Mouse (Mus musculus): Measurements from ENCODE around the gene Cdc16. TPM values are rescaled to one million over a fixed set of nuclear protein-coding genes. Genes with fewer than 3 reads are reported as not detected.
"Not testable (repeated sequence)": the region's sequence is repeated elsewhere in the genome, so short reads cannot be mapped to it uniquely, and the experiment has no call there.

Cdc16 gene
- polyA plus RNA-seq, 1 experiment from 2014 or later: 40.8 TPM

DNA sequence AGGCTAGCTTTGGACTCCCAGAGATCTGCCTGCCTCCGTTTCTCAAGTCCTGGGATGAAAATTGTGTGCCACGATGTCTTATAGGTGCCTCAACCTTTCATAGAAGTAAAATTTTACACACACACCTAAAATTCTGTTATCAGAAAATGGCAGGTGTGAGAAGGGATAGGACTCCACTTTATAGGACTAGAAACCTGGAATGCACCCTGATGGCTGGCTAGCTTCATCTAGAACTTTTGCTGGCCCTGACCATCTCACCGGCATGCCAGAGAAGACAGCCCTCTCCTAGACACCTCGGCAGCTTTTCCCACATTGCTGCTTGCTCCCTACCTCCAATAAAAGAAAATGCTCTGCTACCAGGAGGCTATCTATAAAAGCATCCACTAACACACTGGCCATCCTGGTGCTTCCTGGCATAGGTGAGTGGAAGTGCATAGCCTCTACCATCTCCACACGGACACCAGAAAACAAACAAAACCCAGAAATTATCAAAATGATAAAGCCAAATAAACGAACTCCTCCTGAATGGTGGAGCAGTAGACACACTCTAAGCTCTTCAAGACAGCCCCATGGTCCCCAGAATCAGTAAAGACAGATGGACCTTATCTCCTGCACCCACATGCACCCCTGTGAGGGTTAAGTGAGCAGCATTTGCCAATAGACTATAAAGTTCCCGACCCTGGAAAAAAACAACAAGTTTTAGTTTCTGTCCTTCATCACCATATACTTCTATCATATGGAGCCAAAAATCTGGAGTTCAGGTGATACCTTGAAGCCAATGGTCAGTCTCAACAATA is 16.5 kb upstream of the Cdc16 start:
- no peak for TF ChIP-seq CTCF (IDR thresholded peaks at IDR 0.05; ENCODE audit: low read depth)
- no peaks in the 10 kb centered on the region for H3K9me3 ChIP-seq (ENCODE audit: control insufficient read depth)
- no peak overlapping the region for H3K4me3 ChIP-seq (ENCODE audit: low read depth, low read length)
- WGBS: 71% methylated on average over 7 of the region's 7 CpGs
- H3K9ac ChIP-seq (ENCODE audit: low read depth, low read length): no peak overlapping the region
- ATAC-seq: no peak
- no peaks in the 10 kb centered on the region for H3K36me3 ChIP-seq (ENCODE audit: control insufficient read depth, insufficient read depth)
- no peaks in the 10 kb centered on the region for H3K27me3 ChIP-seq (replicated peaks; ENCODE audit: control insufficient read depth, insufficient read depth, low read length)
- H3K4me1 ChIP-seq (replicated peaks; ENCODE audit: control insufficient read depth, insufficient read depth, low read length): no peaks in the 10 kb centered on the region
- no peak overlapping the region for H3K27ac ChIP-seq (ENCODE audit: low read depth, low read length)
- no peak overlapping the region for H3K4me2 ChIP-seq (replicated peaks; ENCODE audit: low read depth)

DNA sequence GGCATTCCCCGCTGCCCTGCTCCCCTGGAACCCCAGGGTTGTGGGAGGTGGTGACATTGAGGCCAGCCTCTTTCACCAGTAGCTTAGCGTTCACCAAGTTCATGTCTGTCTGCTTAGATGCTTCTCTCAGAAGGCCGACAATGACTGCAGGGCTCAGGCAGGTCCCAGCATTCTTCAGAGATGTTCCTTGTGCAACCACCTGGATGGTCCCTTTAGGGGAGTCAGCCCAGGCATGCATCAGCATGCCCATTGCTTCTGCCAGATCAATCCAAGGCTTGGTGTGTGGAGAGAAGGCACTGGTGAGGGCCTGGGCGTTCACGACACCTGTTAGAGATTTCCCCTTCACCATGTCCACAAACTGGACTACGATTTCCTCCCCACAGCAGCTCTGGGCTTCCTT is 11.3 kb upstream of the Cdc16 start:
- not testable (repeated sequence) for H3K9ac ChIP-seq (ENCODE audit: low read depth, low read length); H3K4me1 ChIP-seq (replicated peaks; ENCODE audit: control insufficient read depth, insufficient read depth, low read length); H3K4me3 ChIP-seq (ENCODE audit: low read depth, low read length); H3K27ac ChIP-seq (ENCODE audit: low read depth, low read length); H3K4me2 ChIP-seq (replicated peaks; ENCODE audit: low read depth); H3K9me3 ChIP-seq (ENCODE audit: control insufficient read depth); H3K27me3 ChIP-seq (replicated peaks; ENCODE audit: control insufficient read depth, insufficient read depth, low read length); H3K36me3 ChIP-seq (ENCODE audit: control insufficient read depth, insufficient read depth); ATAC-seq
- WGBS: 87% methylated on average over 5 of the region's 6 CpGs

DNA sequence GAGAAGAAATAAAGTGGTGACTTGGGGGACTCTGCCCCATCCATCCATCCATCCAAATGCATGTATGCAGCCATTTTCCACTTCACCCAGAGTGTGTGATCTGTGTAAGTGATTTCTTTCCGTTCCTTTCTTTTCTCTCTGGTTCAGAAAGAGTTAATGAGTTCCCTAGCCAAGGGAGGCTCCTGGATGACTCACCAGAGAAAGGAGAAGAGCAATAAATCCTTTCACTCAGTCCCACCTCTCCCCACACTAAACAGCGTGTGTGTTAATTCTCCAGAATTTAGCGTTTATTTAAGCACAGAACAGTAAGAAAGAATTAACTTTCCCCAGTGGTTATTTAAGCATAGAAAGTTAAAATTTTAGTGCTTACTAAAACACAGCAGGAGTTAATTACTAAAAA is 9.8 kb upstream of the Cdc16 start:
- H3K36me3 ChIP-seq (ENCODE audit: control insufficient read depth, insufficient read depth): no peaks in the 10 kb centered on the region
- H3K9ac ChIP-seq (ENCODE audit: low read depth, low read length): 0 out of 2 replicates have a peak overlapping the region, but pooled peaks have one; percentile 3
- peak; percentile 49; the same call in 1 of the 2 replicates for ATAC-seq
- WGBS: 6% methylated on average over 3 of the region's 3 CpGs
- H3K4me2 ChIP-seq (replicated peaks; ENCODE audit: low read depth): no peak overlapping the region
- no peak overlapping the region for H3K4me3 ChIP-seq (ENCODE audit: low read depth, low read length)
- no peaks in the 10 kb centered on the region for H3K9me3 ChIP-seq (ENCODE audit: control insufficient read depth)
- no peaks in the 10 kb centered on the region for H3K4me1 ChIP-seq (replicated peaks; ENCODE audit: control insufficient read depth, insufficient read depth, low read length)
- no peak overlapping the region for H3K27ac ChIP-seq (ENCODE audit: low read depth, low read length)
- H3K27me3 ChIP-seq (replicated peaks; ENCODE audit: control insufficient read depth, insufficient read depth, low read length): no peaks in the 10 kb centered on the region
- no peak for TF ChIP-seq CTCF (IDR thresholded peaks at IDR 0.05; ENCODE audit: low read depth)

DNA sequence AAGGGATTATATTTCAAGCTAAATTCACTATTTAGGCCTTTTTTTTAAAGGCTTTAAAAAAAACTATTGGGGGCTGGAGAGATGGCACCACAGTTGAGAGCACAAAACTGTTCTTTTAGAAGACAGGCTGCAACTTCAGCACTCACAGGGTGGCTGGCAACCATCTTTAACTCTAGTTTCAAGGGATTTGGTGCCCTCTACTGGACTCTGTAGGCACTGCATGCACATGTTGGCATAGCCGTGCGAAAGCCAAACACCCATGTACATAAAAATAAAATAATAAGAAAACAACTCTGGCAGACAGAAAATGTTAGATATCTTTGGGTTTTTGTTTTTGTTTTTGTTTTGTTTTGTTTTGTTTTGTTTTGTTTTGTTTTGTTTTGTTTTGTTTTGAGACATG is 3.8 kb upstream of the Cdc16 start:
- no peak overlapping the region for H3K27ac ChIP-seq (ENCODE audit: low read depth, low read length)
- no peak overlapping the region for H3K9ac ChIP-seq (ENCODE audit: low read depth, low read length)
- H3K36me3 ChIP-seq (ENCODE audit: control insufficient read depth, insufficient read depth): no peaks in the 10 kb centered on the region
- no peaks in the 10 kb centered on the region for H3K9me3 ChIP-seq (ENCODE audit: control insufficient read depth)
- H3K4me3 ChIP-seq (ENCODE audit: low read depth, low read length): no peak overlapping the region
- no peak overlapping the region for H3K4me2 ChIP-seq (replicated peaks; ENCODE audit: low read depth)
- WGBS: 29% methylated on average over 2 of the region's 2 CpGs
- H3K27me3 ChIP-seq (replicated peaks; ENCODE audit: control insufficient read depth, insufficient read depth, low read length): no peaks in the 10 kb centered on the region
- no peaks in the 10 kb centered on the region; the same call in 1 of the 2 replicates for H3K4me1 ChIP-seq (replicated peaks; ENCODE audit: control insufficient read depth, insufficient read depth, low read length)
- no peak for ATAC-seq
- peak; percentile 83 for TF ChIP-seq CTCF (IDR thresholded peaks at IDR 0.05; ENCODE audit: low read depth)

DNA sequence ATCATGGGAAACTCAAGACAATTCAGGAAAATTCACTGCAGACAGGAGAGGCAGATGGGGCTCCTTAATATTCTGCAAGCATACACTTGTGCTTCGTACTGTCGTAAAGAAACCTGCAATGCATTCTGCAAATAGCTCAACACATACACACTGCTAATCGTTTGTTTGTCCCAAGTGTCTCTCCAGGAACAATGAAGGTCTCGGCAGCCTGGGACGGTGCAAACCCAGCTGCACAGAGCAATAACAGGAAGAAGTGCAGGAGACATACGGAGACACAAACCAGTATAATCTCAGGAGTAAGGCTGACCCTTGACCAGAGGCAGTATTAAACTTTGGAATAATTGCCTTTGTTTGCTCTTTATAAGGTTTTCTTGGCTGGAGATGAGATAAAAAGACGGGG is 996 bp upstream of the Cdc16 start:
- Histone ChIP-seq H3K4me3 (ENCODE audit: low read depth, low read length) (no peak overlapping the region), H3K27me3 (replicated peaks; ENCODE audit: control insufficient read depth, insufficient read depth, low read length) (no peaks in the 10 kb centered on the region), H3K9me3 (ENCODE audit: control insufficient read depth) (no peaks in the 10 kb centered on the region), H3K9ac (ENCODE audit: low read depth, low read length) (no peak overlapping the region), H3K27ac (ENCODE audit: low read depth, low read length) (no peak overlapping the region), H3K4me1 (replicated peaks; ENCODE audit: control insufficient read depth, insufficient read depth, low read length) (no peaks in the 10 kb centered on the region; the same call in 1 of the 2 replicates), H3K4me2 (replicated peaks; ENCODE audit: low read depth) (peak overlapping the region; percentile 69), H3K36me3 (ENCODE audit: control insufficient read depth, insufficient read depth) (peaks cover 9% of the 10 kb centered on the region)
- no peak for TF ChIP-seq CTCF (IDR thresholded peaks at IDR 0.05; ENCODE audit: low read depth)
- 32% methylated on average over 7 of the region's 7 CpGs for WGBS
- ATAC-seq: peak; percentile 20; the same call in 1 of the 2 replicates

DNA sequence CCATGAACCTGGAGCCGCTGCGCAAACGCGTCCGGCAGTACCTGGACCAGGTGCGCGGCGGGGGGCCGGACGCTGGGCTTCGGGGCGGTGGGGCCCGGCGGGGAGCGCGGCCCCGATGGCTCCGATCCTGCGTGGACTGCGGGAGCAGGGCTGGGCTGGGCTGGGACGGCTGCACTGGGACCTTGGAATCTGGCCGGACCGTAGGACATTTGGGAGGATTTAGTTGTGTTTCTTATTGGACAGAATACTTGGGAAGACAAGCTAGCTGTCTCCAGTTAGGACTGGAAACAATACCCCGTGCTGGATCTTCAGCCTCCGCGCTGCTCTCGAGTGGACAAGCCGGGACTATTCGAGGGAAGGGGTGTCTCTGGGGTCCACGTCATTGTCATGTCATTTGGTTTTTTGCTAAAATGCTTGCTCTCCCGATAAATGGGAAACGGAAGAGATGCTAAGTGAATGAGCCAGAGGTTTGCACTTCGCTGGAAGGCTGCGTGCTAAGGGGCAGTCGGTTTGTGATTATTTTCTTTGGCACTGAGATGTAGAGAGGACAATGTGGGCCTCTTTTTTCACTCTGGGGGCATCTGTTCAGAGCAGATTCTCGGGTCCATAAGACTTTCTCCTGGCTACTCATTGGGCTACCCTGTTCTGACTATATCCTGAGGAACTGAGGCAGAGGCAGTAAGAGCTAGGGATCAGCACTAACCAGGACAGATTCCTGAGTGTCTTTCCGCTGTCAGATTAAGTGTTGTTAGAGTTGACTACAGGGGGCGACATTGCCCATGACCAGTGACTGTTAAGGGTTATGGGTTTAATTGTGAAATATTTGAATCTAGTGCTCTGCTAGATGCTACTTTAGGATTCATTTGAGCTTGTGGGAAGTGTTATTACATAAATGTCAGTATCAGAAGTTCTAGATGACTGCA is 590 bp downstream of the Cdc16 start:
- H3K4me3 ChIP-seq (ENCODE audit: low read depth, low read length): peak overlapping the region; percentile 96
- H3K9ac ChIP-seq (ENCODE audit: low read depth, low read length): peak overlapping the region; percentile 90
- H3K4me2 ChIP-seq (replicated peaks; ENCODE audit: low read depth): peak overlapping the region; percentile 69
- no peaks in the 10 kb centered on the region for H3K9me3 ChIP-seq (ENCODE audit: control insufficient read depth)
- ATAC-seq: peak; percentile 64
- WGBS: under 1% methylated on average over 38 of the region's 38 CpGs
- peak; percentile 82 for TF ChIP-seq CTCF (IDR thresholded peaks at IDR 0.05; ENCODE audit: low read depth)
- H3K36me3 ChIP-seq (ENCODE audit: control insufficient read depth, insufficient read depth): peaks cover 24% of the 10 kb centered on the region
- H3K27me3 ChIP-seq (replicated peaks; ENCODE audit: control insufficient read depth, insufficient read depth, low read length): no peaks in the 10 kb centered on the region
- no peaks in the 10 kb centered on the region; the same call in 1 of the 2 replicates for H3K4me1 ChIP-seq (replicated peaks; ENCODE audit: control insufficient read depth, insufficient read depth, low read length)
- peak overlapping the region; percentile 90 for H3K27ac ChIP-seq (ENCODE audit: low read depth, low read length)

Data from intestine, postnatal 0 days (tissue).